Mouse (Mus musculus) heart, adult 2 months (tissue): Measurements from ENCODE around the gene Arhgef28.

Experiments used
- CTCF ChIP-seq: fragments of 200-600 bp; IDR thresholded peaks from 2 replicates; pipeline ENCODE4 v1.8.1; 2022; ENCODE audit warnings: antibody characterized with exemption, mild to moderate bottlenecking, moderate library complexity
- POLR2A ChIP-seq: fragments of 200-500 bp; IDR thresholded peaks from 2 replicates; pipeline ENCODE4 v1.6.1; 2011; ENCODE audit warnings: mild to moderate bottlenecking, low read depth, low read length, control low read depth; ENCODE audit not compliant: insufficient read depth

DNA sequence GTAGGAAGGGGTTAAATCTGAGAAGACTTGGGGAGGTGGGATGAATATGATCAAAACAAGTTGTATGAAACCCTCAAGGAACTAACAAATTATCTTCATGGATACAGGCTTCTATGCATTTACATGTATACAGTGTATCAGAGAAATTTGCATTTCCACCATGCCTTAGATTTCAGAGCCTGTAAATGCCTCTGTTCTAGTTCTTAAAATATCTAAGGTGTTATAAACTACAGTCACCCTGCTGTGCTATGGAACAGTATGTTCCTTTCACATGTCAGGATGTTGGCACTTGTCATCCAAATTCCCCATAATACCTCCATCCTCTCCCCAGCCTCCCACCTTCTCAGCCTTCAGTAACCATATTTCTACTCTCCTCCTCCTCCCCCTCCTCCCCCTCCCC is 168.5 kb downstream of the Arhgef28 start:
- TF ChIP-seq POLR2A (no peak), CTCF (no peak)
